Mouse (Mus musculus): ENCODE measurements at regions not wholly inside any gene's neighbourhood (a gene's known extent, or its start where the extent isn't known, plus 50 kb on each side); places are given as distances from the start of the nearest gene placed in this dataset.

GRCm38 (mm10) chr17:60372206-60372605, 1359.0 kb upstream of the Nudt12 start:
- no peaks in the 10 kb centered on the region for H3K27me3 ChIP-seq (ENCODE audit: control insufficient read depth, insufficient read depth, low read length)
- no peaks in the 10 kb centered on the region for H3K9me3 ChIP-seq (ENCODE audit: control insufficient read depth, low read length)
- no peak for ATAC-seq (ENCODE audit: low FRiP score, low TSS enrichment)
- H3K9ac ChIP-seq (replicated peaks; ENCODE audit: low read length), result no peak overlapping the region
- no peaks in the 10 kb centered on the region for H3K36me3 ChIP-seq (ENCODE audit: control insufficient read depth, insufficient read depth, low read length)
- WGBS, result 78% methylated on average over 1 of the region's 1 CpGs
- H3K4me1 ChIP-seq (ENCODE audit: control insufficient read depth, insufficient read depth, low read length), result no peaks in the 10 kb centered on the region
- H3K4me3 ChIP-seq (replicated peaks; ENCODE audit: low read depth, low read length), result no peak overlapping the region
- no peak for DNase-seq
- no peak overlapping the region for H3K27ac ChIP-seq (replicated peaks; ENCODE audit: low read depth, low read length)
- H3K4me2 ChIP-seq (ENCODE audit: low read length), result no peak overlapping the region

GRCm38 (mm10) chr17:60355411-60355810, 1342.2 kb upstream of the Nudt12 start:
- Histone ChIP-seq H3K4me2 (ENCODE audit: low read length) (no peak overlapping the region), H3K4me3 (replicated peaks; ENCODE audit: low read depth, low read length) (no peak overlapping the region), H3K4me1 (ENCODE audit: control insufficient read depth, insufficient read depth, low read length) (no peaks in the 10 kb centered on the region), H3K36me3 (ENCODE audit: control insufficient read depth, insufficient read depth, low read length) (no peaks in the 10 kb centered on the region), H3K27ac (replicated peaks; ENCODE audit: low read depth, low read length) (no peak overlapping the region), H3K9ac (replicated peaks; ENCODE audit: low read length) (no peak overlapping the region), H3K9me3 (ENCODE audit: control insufficient read depth, low read length) (no peaks in the 10 kb centered on the region), H3K27me3 (ENCODE audit: control insufficient read depth, insufficient read depth, low read length) (no peaks in the 10 kb centered on the region)
- no peak for DNase-seq
- no peak for ATAC-seq (ENCODE audit: low FRiP score, low TSS enrichment)
- 85% methylated on average over 1 of the region's 1 CpGs for WGBS

GRCm38 (mm10) chr17:60344656-60345055, 1331.5 kb upstream of the Nudt12 start:
- Histone ChIP-seq H3K4me2 (ENCODE audit: low read length) (no peak overlapping the region), H3K4me1 (ENCODE audit: control insufficient read depth, insufficient read depth, low read length) (no peaks in the 10 kb centered on the region), H3K4me3 (replicated peaks; ENCODE audit: low read depth, low read length) (no peak overlapping the region), H3K27ac (replicated peaks; ENCODE audit: low read depth, low read length) (no peak overlapping the region), H3K9me3 (ENCODE audit: control insufficient read depth, low read length) (no peaks in the 10 kb centered on the region), H3K9ac (replicated peaks; ENCODE audit: low read length) (no peak overlapping the region), H3K27me3 (ENCODE audit: control insufficient read depth, insufficient read depth, low read length) (no peaks in the 10 kb centered on the region), H3K36me3 (ENCODE audit: control insufficient read depth, insufficient read depth, low read length) (no peaks in the 10 kb centered on the region)
- DNase-seq (no peak), ATAC-seq (ENCODE audit: low FRiP score, low TSS enrichment) (no peak)

GRCm38 (mm10) chr17:60337680-60338079, 1324.5 kb upstream of the Nudt12 start:
- Histone ChIP-seq H3K27me3 (ENCODE audit: control insufficient read depth, insufficient read depth, low read length) (no peaks in the 10 kb centered on the region), H3K4me1 (ENCODE audit: control insufficient read depth, insufficient read depth, low read length) (0 out of 2 replicates have a peak, but pooled peaks cover 3% of the 10 kb centered on the region), H3K9me3 (ENCODE audit: control insufficient read depth, low read length) (no peaks in the 10 kb centered on the region), H3K9ac (replicated peaks; ENCODE audit: low read length) (no peak overlapping the region), H3K36me3 (ENCODE audit: control insufficient read depth, insufficient read depth, low read length) (no peaks in the 10 kb centered on the region), H3K4me3 (replicated peaks; ENCODE audit: low read depth, low read length) (no peak overlapping the region), H3K27ac (replicated peaks; ENCODE audit: low read depth, low read length) (no peak overlapping the region), H3K4me2 (ENCODE audit: low read length) (no peak overlapping the region)
- 19% methylated on average over 5 of the region's 5 CpGs for WGBS
- DNase-seq (peak; percentile 57), ATAC-seq (ENCODE audit: low FRiP score, low TSS enrichment) (no peak; the same call in 1 of the 2 replicates)

GRCm38 (mm10) chr17:60321046-60321445, 1307.9 kb upstream of the Nudt12 start:
- H3K4me3 ChIP-seq (replicated peaks; ENCODE audit: low read depth, low read length), result no peak overlapping the region
- ATAC-seq (ENCODE audit: low FRiP score, low TSS enrichment) (no peak), DNase-seq (no peak)
- H3K4me2 ChIP-seq (ENCODE audit: low read length), result no peak overlapping the region
- no peaks in the 10 kb centered on the region for H3K4me1 ChIP-seq (ENCODE audit: control insufficient read depth, insufficient read depth, low read length)
- WGBS, result 95% methylated on average over 4 of the region's 4 CpGs
- H3K36me3 ChIP-seq (ENCODE audit: control insufficient read depth, insufficient read depth, low read length), result no peaks in the 10 kb centered on the region
- H3K9ac ChIP-seq (replicated peaks; ENCODE audit: low read length), result no peak overlapping the region
- H3K27me3 ChIP-seq (ENCODE audit: control insufficient read depth, insufficient read depth, low read length), result no peaks in the 10 kb centered on the region
- no peaks in the 10 kb centered on the region for H3K9me3 ChIP-seq (ENCODE audit: control insufficient read depth, low read length)
- H3K27ac ChIP-seq (replicated peaks; ENCODE audit: low read depth, low read length), result no peak overlapping the region
